Mouse (Mus musculus): ENCODE data around the gene Pex5l. TPM values are rescaled to one million over a fixed set of nuclear protein-coding genes. Genes with fewer than 3 reads are reported as not detected.

The Pex5l gene
- polyA plus RNA-seq (2012; rRNA removed): 2.4 and 2.6 TPM in 2 replicates

GRCm38 (mm10) chr3:33142901-33143461 is at the start of gene Pex5l:
Gene Pex5l (minus strand): TSS chr3:33143247.
- 4% methylated on average over 85 of the region's 88 CpGs for WGBS
- no peak within 1 kb of the TSS for H3K4me3 ChIP-seq (ENCODE audit: extremely low read depth, insufficient read depth, insufficient read length)
- no peak for TF ChIP-seq CTCF (IDR thresholded peaks at IDR 0.05; ENCODE audit: extremely low read depth, insufficient read depth, insufficient read length, insufficient replicate concordance)
- H3K27ac ChIP-seq (ENCODE audit: insufficient read depth, low read length): no peak within 1 kb of the TSS
- DNase-seq (ENCODE audit: low read depth in 1 of 2, low spot score in 2 of 2): no peak
- no peaks in the 10 kb centered on the region for H3K4me1 ChIP-seq (ENCODE audit: control insufficient read depth, insufficient read depth, insufficient read length)
- H3K36me3 ChIP-seq (ENCODE audit: control insufficient read depth, insufficient read depth, low read length): no peaks in the 10 kb centered on the region
- no peaks in the 10 kb centered on the region for H3K27me3 ChIP-seq (ENCODE audit: control insufficient read depth, insufficient read depth, low read length)

DNA sequence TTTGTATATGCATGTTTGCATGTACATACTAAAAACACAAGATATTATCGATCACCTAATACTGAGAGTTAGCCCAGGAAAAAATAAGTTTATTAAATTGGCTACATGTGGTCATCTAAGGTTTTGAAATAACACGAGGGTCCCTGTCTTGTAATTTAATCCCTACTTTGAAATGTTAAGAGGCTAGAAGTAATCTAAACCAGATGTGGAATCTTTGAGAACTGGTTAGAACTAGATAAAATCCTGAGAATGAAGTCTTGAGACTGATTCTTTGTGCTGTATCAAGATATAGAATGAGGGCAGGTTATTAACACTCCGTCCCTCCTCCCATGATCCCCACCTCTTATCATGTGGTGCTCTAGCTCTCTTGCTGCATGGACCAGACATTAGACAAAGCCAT is 22.1 kb upstream of the Pex5l start:
- Histone ChIP-seq H3K4me3 (ENCODE audit: extremely low read depth, insufficient read depth, insufficient read length) (no peak overlapping the region), H3K27me3 (ENCODE audit: control insufficient read depth, insufficient read depth, low read length) (no peaks in the 10 kb centered on the region), H3K4me1 (ENCODE audit: control insufficient read depth, insufficient read depth, insufficient read length) (no peaks in the 10 kb centered on the region), H3K27ac (ENCODE audit: insufficient read depth, low read length) (no peak overlapping the region), H3K36me3 (ENCODE audit: control insufficient read depth, insufficient read depth, low read length) (no peaks in the 10 kb centered on the region)
- WGBS: 83% methylated on average over 3 of the region's 3 CpGs
- no peak for DNase-seq (ENCODE audit: low read depth in 1 of 2, low spot score in 2 of 2)
- TF ChIP-seq CTCF (IDR thresholded peaks at IDR 0.05; ENCODE audit: extremely low read depth, insufficient read depth, insufficient read length, insufficient replicate concordance) (no peak), POLR2A (IDR thresholded peaks at IDR 0.05; ENCODE audit: low read depth, low read length) (no peak)

DNA sequence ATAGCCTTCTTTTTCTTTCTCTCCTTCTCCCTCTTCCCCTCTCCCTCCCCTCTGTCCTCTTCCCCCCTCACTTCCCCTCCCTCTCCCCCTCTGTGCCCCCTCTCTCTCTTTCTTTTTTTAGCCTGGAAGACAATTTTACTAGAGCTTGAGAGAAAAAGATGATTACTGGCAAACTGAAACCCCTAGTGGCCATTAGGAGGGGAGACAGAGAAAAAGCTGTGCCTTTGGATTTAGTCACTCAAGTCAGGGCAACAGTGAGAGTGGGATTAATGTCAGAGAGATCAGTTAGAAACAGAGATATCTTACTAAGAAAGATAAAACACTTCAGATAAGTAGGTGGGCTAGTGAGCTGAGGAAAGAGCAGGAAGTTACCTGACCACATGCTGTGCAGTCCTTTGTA is 20.8 kb upstream of the Pex5l start:
- Histone ChIP-seq H3K4me1 (ENCODE audit: control insufficient read depth, insufficient read depth, insufficient read length) (no peaks in the 10 kb centered on the region), H3K36me3 (ENCODE audit: control insufficient read depth, insufficient read depth, low read length) (no peaks in the 10 kb centered on the region), H3K4me3 (ENCODE audit: extremely low read depth, insufficient read depth, insufficient read length) (no peak overlapping the region), H3K27ac (ENCODE audit: insufficient read depth, low read length) (no peak overlapping the region), H3K27me3 (ENCODE audit: control insufficient read depth, insufficient read depth, low read length) (no peaks in the 10 kb centered on the region)
- no peak for DNase-seq (ENCODE audit: low read depth in 1 of 2, low spot score in 2 of 2)
- TF ChIP-seq POLR2A (IDR thresholded peaks at IDR 0.05; ENCODE audit: low read depth, low read length) (no peak), CTCF (IDR thresholded peaks at IDR 0.05; ENCODE audit: extremely low read depth, insufficient read depth, insufficient read length, insufficient replicate concordance) (no peak)

DNA sequence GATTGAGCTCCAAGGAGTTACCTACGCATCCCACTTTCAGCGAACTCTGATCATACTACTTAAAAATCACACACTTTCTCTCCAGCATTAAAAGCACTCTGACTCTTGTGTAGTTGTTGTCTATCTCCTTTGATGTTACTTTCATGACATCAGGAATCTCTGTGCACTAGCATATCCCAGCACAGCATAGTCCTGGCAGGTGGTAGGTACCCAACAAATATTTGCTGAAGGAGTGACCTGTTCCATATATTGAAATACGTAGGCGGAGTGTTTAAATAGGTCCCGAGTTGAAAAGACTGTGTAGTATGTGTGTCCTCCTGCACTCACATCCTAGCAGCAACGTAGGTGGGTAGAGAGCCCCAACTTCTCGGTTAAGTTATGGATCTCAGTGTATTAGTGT is 545 bp upstream of the Pex5l start:
- H3K4me1 ChIP-seq (ENCODE audit: control insufficient read depth, insufficient read depth, insufficient read length): no peaks in the 10 kb centered on the region
- 81% methylated on average over 7 of the region's 7 CpGs for WGBS
- no peak for DNase-seq (ENCODE audit: low read depth in 1 of 2, low spot score in 2 of 2)
- H3K4me3 ChIP-seq (ENCODE audit: extremely low read depth, insufficient read depth, insufficient read length): no peak overlapping the region
- no peaks in the 10 kb centered on the region for H3K36me3 ChIP-seq (ENCODE audit: control insufficient read depth, insufficient read depth, low read length)
- no peaks in the 10 kb centered on the region for H3K27me3 ChIP-seq (ENCODE audit: control insufficient read depth, insufficient read depth, low read length)
- no peak for TF ChIP-seq POLR2A (IDR thresholded peaks at IDR 0.05; ENCODE audit: low read depth, low read length)
- no peak for TF ChIP-seq CTCF (IDR thresholded peaks at IDR 0.05; ENCODE audit: extremely low read depth, insufficient read depth, insufficient read length, insufficient replicate concordance)
- H3K27ac ChIP-seq (ENCODE audit: insufficient read depth, low read length): no peak overlapping the region

GRCm38 (mm10) chr3:33142398-33142797 is 649 bp downstream of the Pex5l start:
- H3K4me3 ChIP-seq (ENCODE audit: extremely low read depth, insufficient read depth, insufficient read length): no peak overlapping the region
- H3K4me1 ChIP-seq (ENCODE audit: control insufficient read depth, insufficient read depth, insufficient read length): no peaks in the 10 kb centered on the region
- H3K27ac ChIP-seq (ENCODE audit: insufficient read depth, low read length): no peak overlapping the region
- H3K27me3 ChIP-seq (ENCODE audit: control insufficient read depth, insufficient read depth, low read length): no peaks in the 10 kb centered on the region
- TF ChIP-seq CTCF (IDR thresholded peaks at IDR 0.05; ENCODE audit: extremely low read depth, insufficient read depth, insufficient read length, insufficient replicate concordance) (no peak), POLR2A (IDR thresholded peaks at IDR 0.05; ENCODE audit: low read depth, low read length) (no peak)
- no peak for DNase-seq (ENCODE audit: low read depth in 1 of 2, low spot score in 2 of 2)
- 5% methylated on average over 17 of the region's 17 CpGs for WGBS
- H3K36me3 ChIP-seq (ENCODE audit: control insufficient read depth, insufficient read depth, low read length): no peaks in the 10 kb centered on the region

DNA sequence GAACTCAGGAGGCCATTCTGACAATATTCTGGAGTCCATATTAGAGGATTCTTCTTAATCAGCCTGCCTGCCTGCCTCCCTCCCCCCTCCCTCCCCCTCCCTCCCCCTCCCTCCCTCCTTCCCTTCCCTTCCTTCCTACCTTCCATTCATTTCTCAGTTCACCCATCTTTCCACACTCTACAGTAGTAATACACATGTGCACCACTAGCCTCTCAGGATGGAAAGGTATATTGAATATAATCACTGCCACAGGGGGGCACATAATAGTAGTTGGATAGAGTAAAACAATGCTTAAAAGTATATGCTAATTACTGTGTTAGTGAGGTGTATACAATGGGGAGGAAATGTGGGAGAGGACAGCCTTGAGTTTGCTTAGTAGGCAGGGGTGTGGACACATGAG is 13.1 kb downstream of the Pex5l start:
- TF ChIP-seq POLR2A (IDR thresholded peaks at IDR 0.05; ENCODE audit: low read depth, low read length) (no peak), CTCF (IDR thresholded peaks at IDR 0.05; ENCODE audit: extremely low read depth, insufficient read depth, insufficient read length, insufficient replicate concordance) (no peak)
- no peak overlapping the region for H3K27ac ChIP-seq (ENCODE audit: insufficient read depth, low read length)
- no peaks in the 10 kb centered on the region for H3K27me3 ChIP-seq (ENCODE audit: control insufficient read depth, insufficient read depth, low read length)
- no peak for DNase-seq (ENCODE audit: low read depth in 1 of 2, low spot score in 2 of 2)
- no peak overlapping the region for H3K4me3 ChIP-seq (ENCODE audit: extremely low read depth, insufficient read depth, insufficient read length)
- H3K4me1 ChIP-seq (ENCODE audit: control insufficient read depth, insufficient read depth, insufficient read length): no peaks in the 10 kb centered on the region
- no peaks in the 10 kb centered on the region for H3K36me3 ChIP-seq (ENCODE audit: control insufficient read depth, insufficient read depth, low read length)

DNA sequence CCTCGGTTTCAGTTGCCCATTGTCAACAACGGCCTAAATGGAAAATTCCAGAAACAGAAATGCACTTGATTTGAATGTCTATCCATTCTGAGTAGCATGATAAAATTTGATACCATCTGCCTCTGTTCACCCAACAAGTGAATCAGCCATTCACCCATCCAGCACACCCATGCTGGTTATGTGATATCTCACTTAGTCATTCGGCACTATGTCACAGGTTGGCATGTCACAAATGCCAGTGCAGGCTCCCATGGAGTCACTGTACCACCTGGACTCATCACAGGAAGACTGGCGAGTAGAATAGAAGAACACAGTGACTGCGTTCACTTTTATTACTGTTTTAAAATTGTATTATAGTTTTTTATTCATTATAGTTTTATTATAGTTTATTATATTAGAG is 18.3 kb downstream of the Pex5l start:
- no peaks in the 10 kb centered on the region for H3K36me3 ChIP-seq (ENCODE audit: control insufficient read depth, insufficient read depth, low read length)
- TF ChIP-seq CTCF (IDR thresholded peaks at IDR 0.05; ENCODE audit: extremely low read depth, insufficient read depth, insufficient read length, insufficient replicate concordance) (no peak), POLR2A (IDR thresholded peaks at IDR 0.05; ENCODE audit: low read depth, low read length) (no peak)
- H3K4me3 ChIP-seq (ENCODE audit: extremely low read depth, insufficient read depth, insufficient read length): no peak overlapping the region
- no peaks in the 10 kb centered on the region for H3K4me1 ChIP-seq (ENCODE audit: control insufficient read depth, insufficient read depth, insufficient read length)
- WGBS: 91% methylated on average over 5 of the region's 5 CpGs
- DNase-seq (ENCODE audit: low read depth in 1 of 2, low spot score in 2 of 2): no peak
- H3K27ac ChIP-seq (ENCODE audit: insufficient read depth, low read length): no peak overlapping the region
- H3K27me3 ChIP-seq (ENCODE audit: control insufficient read depth, insufficient read depth, low read length): no peaks in the 10 kb centered on the region
